Mouse (Mus musculus) testis, adult 2 months (tissue): ENCODE data around the gene Olfr527. TPM values are rescaled to one million over a fixed set of nuclear protein-coding genes. Genes with fewer than 3 reads are reported as not detected.

Experiments
- H3K27ac ChIP-seq: fragments of 200-500 bp; 2 replicates; pipeline ENCODE4 v1.5.1; 2012; ENCODE audit warnings: low read depth, low read length; ENCODE audit not compliant: control insufficient read depth, insufficient read depth
- H3K27me3 ChIP-seq: fragments of 200-500 bp; 2 replicates; pipeline ENCODE4 v1.6.1; 2012; ENCODE audit warnings: mild to moderate bottlenecking, low read length, moderate library complexity; ENCODE audit not compliant: control insufficient read depth, insufficient read depth
- H3K36me3 ChIP-seq: fragments of 200-500 bp; 2 replicates; pipeline ENCODE4 v1.6.1; 2012; ENCODE audit warnings: mild to moderate bottlenecking, low read length; ENCODE audit not compliant: control insufficient read depth, insufficient read depth
- H3K4me1 ChIP-seq: fragments of 200-500 bp; 2 replicates; pipeline ENCODE4 v1.6.1; 2012; ENCODE audit warnings: low read length; ENCODE audit not compliant: control insufficient read depth, insufficient read depth
- H3K4me3 ChIP-seq: fragments of 200-500 bp; 2 replicates; pipeline ENCODE4 v1.5.1; 2012; ENCODE audit warnings: low read depth, mild to moderate bottlenecking, low read length, moderate library complexity, mixed read lengths; ENCODE audit not compliant: control insufficient read depth
- CTCF ChIP-seq: fragments of 200-500 bp; IDR thresholded peaks from 2 replicates; pipeline ENCODE4 v1.5.1; 2012; ENCODE audit warnings: low read depth, mild to moderate bottlenecking, inconsistent platforms, low read length, moderate library complexity; ENCODE audit not compliant: control insufficient read depth, insufficient read depth, insufficient replicate concordance
- POLR2A ChIP-seq: fragments of 200-500 bp; IDR thresholded peaks from 2 replicates; pipeline ENCODE4 v1.6.1; 2012; ENCODE audit warnings: low read depth, mild to moderate bottlenecking, inconsistent platforms, low read length, moderate library complexity; ENCODE audit not compliant: control insufficient read depth
- polyA plus RNA-seq: library from polyadenylated mRNA; depleted of rRNA; stranded (reverse); fragments of >200 nt; gene quantifications from 2 replicates; pipeline ENCODE4 v1.2.3, GENCODE M21; 2012; rRNA removed

Olfr527 gene
- polyA plus RNA-seq, 1 experiment, result not detected

DNA sequence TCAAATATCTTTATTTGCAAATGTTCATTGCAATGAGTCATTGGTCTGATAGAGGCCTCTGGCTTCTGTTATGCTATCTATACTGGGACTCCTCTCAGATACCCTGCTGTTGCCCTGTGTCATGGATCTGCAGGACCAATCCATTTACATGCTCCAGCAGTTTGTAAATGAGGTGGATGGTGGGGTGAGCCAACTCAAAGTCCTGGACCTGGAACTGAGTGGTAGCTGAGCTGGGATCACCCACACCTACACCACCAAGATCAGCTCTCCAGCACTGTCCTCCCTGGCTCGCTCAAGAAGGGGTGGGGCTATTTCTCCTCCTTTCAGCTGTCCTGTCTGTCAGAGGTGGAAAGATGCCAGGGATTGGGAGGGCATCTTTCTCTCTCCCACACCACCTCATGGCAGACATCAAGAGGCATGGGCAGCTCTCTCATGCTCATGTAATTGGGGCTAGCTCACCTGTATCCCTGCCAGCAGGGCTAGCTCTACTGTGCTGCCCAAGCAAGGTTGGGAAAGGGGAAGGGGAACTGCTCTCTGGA lies 4.0 kb upstream of the Olfr527 start:
- no peak for TF ChIP-seq POLR2A
- no peak for TF ChIP-seq CTCF
- no peaks in the 10 kb centered on the region for H3K4me1 ChIP-seq
- H3K36me3 ChIP-seq, result no peaks in the 10 kb centered on the region
- no peaks in the 10 kb centered on the region for H3K27me3 ChIP-seq
- H3K4me3 ChIP-seq, result no peak overlapping the region
- no peak overlapping the region for H3K27ac ChIP-seq

DNA sequence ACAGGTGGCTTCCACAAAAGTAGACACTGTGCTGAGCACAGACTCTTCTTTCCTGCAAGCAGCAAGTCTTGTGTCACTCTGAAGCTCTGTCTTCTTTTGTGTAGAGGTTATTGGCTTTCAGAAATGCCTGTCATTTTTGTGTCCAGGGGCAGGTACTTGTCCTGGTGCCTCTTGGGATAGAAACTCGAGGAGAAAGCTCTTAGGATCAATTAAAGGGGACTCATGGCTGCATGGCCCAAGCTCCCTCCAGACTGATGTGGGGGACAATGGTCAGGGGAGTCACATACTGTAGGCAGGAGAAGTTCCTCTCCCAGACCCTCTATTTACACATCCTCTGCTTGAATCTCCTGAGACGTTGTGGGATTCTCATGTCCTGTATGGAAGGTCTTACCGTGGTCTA lies 27.8 kb downstream of the Olfr527 start, which contains the start of gene Olfr60:
Gene Olfr60, minus strand, starts transcription at position 101 of the 400 bp plus-strand sequence.
- Histone ChIP-seq H3K36me3 (no peaks in the 10 kb centered on the region), H3K27ac (no peak within 1 kb of the TSS), H3K4me3 (no peak within 1 kb of the TSS), H3K4me1 (no peaks in the 10 kb centered on the region), H3K27me3 (no peaks in the 10 kb centered on the region)
- no peak for TF ChIP-seq CTCF
- TF ChIP-seq POLR2A, result no peak

DNA sequence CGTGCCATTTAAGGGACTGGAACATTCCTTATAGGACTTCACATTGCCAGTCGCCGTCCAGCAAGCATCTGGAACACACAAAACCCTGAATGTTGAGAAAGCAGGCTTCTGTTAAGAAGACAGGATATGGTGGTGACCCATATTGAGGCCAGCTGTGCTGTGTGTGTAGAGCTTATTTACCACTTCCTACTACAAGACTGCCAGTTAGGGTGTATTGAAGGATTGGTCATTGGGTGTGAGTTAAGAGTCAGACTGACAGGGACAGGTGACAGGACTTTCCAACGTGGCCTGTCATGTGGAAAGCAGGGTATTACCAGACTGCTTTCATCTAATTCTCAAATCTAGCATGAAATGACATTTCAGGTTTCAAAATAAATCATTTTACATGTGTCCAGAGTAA lies 40.5 kb downstream of the Olfr527 start:
- Histone ChIP-seq H3K4me3 (no peak overlapping the region), H3K27ac (no peak overlapping the region), H3K4me1 (no peaks in the 10 kb centered on the region), H3K36me3 (no peaks in the 10 kb centered on the region), H3K27me3 (no peaks in the 10 kb centered on the region)
- no peak for TF ChIP-seq POLR2A

DNA sequence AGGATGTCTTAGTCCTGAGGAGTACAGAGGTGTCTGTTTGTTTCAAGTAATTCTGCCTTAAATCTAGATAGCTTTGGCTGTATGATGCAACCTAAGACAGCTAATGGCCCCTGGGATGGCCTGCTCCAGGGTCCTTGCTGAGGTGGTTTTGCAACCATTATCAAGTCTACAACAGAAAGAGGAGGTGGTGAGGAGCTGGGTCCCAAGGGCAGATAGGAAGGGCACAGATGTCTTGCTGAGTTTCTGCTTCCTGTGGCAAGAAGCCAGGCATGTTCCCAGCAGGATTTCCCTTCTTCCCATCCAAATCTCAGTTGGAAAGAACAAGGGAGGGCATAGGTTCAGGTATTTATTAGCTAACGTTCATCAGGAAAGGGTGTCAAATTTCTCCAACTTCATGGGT lies 42.4 kb downstream of the Olfr527 start, which contains the start of gene Olfr530:
Gene Olfr530, minus strand, starts transcription at position 101 of the 400 bp plus-strand sequence.
- H3K27me3 ChIP-seq, result no peaks in the 10 kb centered on the region
- H3K27ac ChIP-seq, result no peak within 1 kb of the TSS
- TF ChIP-seq POLR2A, result no peak
- no peak within 1 kb of the TSS for H3K4me3 ChIP-seq
- no peaks in the 10 kb centered on the region for H3K4me1 ChIP-seq
- no peaks in the 10 kb centered on the region for H3K36me3 ChIP-seq

DNA sequence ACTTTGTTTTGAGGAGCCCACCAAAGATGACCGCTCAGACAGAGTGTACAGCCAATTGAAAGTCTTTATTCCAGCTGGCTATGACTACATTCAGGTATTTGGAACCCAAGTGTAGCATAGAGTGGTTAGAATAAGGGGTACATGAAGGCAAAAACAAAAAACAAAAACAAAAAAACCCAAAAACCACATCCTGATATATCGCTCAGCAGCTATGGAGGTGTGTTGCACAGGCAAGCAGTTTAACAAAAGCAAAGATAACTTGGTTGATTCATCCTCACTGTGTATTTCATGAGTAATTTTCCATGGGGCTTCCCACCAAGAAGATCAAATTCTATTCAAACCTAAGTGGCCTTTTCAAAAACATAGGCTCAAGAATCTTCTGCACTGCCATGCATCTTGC lies 43.1 kb downstream of the Olfr527 start:
- TF ChIP-seq POLR2A, result no peak
- TF ChIP-seq CTCF, result no peak
- no peaks in the 10 kb centered on the region for H3K36me3 ChIP-seq
- no peak overlapping the region for H3K27ac ChIP-seq

More for the DNA sequence above, 43.1 kb downstream of the Olfr527 start:
- Histone ChIP-seq H3K4me1 (no peaks in the 10 kb centered on the region), H3K4me3 (no peak overlapping the region), H3K27me3 (no peaks in the 10 kb centered on the region)

Other genes with a start within 250 kb of the Olfr527 start
- gene Prap1, start 240.6 kb upstream of the Olfr527 start, polyA plus RNA-seq, result 0.73 and 1.4 TPM in 2 replicates
- 2.1 and 2.7 TPM in 2 replicates for gene Fuom, start 231.6 kb upstream of the Olfr527 start, polyA plus RNA-seq
- 3.0 and 4.2 TPM in 2 replicates for gene Paox, start 218.2 kb upstream of the Olfr527 start, polyA plus RNA-seq
- gene Echs1, start 217.5 kb upstream of the Olfr527 start, polyA plus RNA-seq, result 22.0 and 24.2 TPM in 2 replicates
- 10.7 and 11.3 TPM in 2 replicates for gene Mtg1, start 196.5 kb upstream of the Olfr527 start, polyA plus RNA-seq
- gene Sprn, start 179.1 kb upstream of the Olfr527 start, polyA plus RNA-seq, result 0.13 and 0.30 TPM in 2 replicates
- gene Olfr522, start 169.3 kb upstream of the Olfr527 start, polyA plus RNA-seq, result not detected in 2 replicates
- not detected in 2 replicates for gene Olfr523, start 160.8 kb upstream of the Olfr527 start, polyA plus RNA-seq
- gene Olfr524, start 128.1 kb upstream of the Olfr527 start, polyA plus RNA-seq, result not detected in 2 replicates
- gene Cd163l1, start 115.8 kb upstream of the Olfr527 start, polyA plus RNA-seq, result 0.02 and 0.28 TPM in 2 replicates
- gene 5830411N06Rik, start 86.7 kb upstream of the Olfr527 start, polyA plus RNA-seq, result 0.13 and 0.19 TPM in 2 replicates
- gene Olfr525, start 13.2 kb upstream of the Olfr527 start, polyA plus RNA-seq, result not detected in 2 replicates
- not detected in 2 replicates for gene Olfr60, start 27.7 kb downstream of the Olfr527 start, polyA plus RNA-seq
- gene Olfr530, start 42.3 kb downstream of the Olfr527 start, polyA plus RNA-seq, result not detected in 2 replicates
- gene Olfr531, start 68.9 kb downstream of the Olfr527 start, polyA plus RNA-seq, result not detected in 2 replicates
- gene Olfr532, start 87.6 kb downstream of the Olfr527 start, polyA plus RNA-seq, result not detected in 2 replicates
- gene Olfr533, start 129.4 kb downstream of the Olfr527 start, polyA plus RNA-seq, result not detected in 2 replicates
- not detected in 2 replicates for gene Olfr535, start 150.2 kb downstream of the Olfr527 start, polyA plus RNA-seq
- not detected in 2 replicates for gene Olfr536, start 173.4 kb downstream of the Olfr527 start, polyA plus RNA-seq
- gene Olfr538, start 233.9 kb downstream of the Olfr527 start, polyA plus RNA-seq, result 0.11 and 0.13 TPM in 2 replicates